Mouse (Mus musculus) layer of hippocampus, adult 11-12 months (tissue): Measurements from ENCODE around the gene Ccdc162.
"Not testable (repeated sequence)": the region's sequence is repeated elsewhere in the genome, so short reads cannot be mapped to it uniquely, and the experiment has no call there.

Source experiments
- DNase-seq: peaks from one replicate; pipeline ENCODE4 v3.0.0; 2022; ENCODE audit warnings: low spot score

Gene Ccdc162

GRCm38 (mm10) chr10:41697040-41697439 is 19.4 kb downstream of the Ccdc162 start:
- no peak for DNase-seq

GRCm38 (mm10) chr10:41690978-41691377 is 25.5 kb downstream of the Ccdc162 start:
- no peak for DNase-seq

- peak; percentile 64 for DNase-seq
These were observed 26.2 kb downstream of the Ccdc162 start for GRCm38 (mm10) chr10:41689941-41690887.

- DNase-seq = no peak
These were observed 31.9 kb downstream of the Ccdc162 start for GRCm38 (mm10) chr10:41684548-41684996.

GRCm38 (mm10) chr10:41682546-41683393 is 33.7 kb downstream of the Ccdc162 start:
- peak; percentile 90 for DNase-seq

GRCm38 (mm10) chr10:41678746-41679360 is 37.6 kb downstream of the Ccdc162 start:
- DNase-seq = peak; percentile 80

- DNase-seq = no peak
These were observed 39.0 kb downstream of the Ccdc162 start for GRCm38 (mm10) chr10:41677396-41677795.

GRCm38 (mm10) chr10:41676661-41677061 is 39.8 kb downstream of the Ccdc162 start:
- DNase-seq = no peak

GRCm38 (mm10) chr10:41675842-41676571 is 40.4 kb downstream of the Ccdc162 start:
- no peak for DNase-seq

GRCm38 (mm10) chr10:41675243-41675642 is 41.2 kb downstream of the Ccdc162 start:
- no peak for DNase-seq

GRCm38 (mm10) chr10:41674362-41674761 is 42.1 kb downstream of the Ccdc162 start:
- no peak for DNase-seq

GRCm38 (mm10) chr10:41670196-41670595 is 46.2 kb downstream of the Ccdc162 start:
- no peak for DNase-seq

- no peak for DNase-seq
These were observed 50.9 kb downstream of the Ccdc162 start for GRCm38 (mm10) chr10:41665498-41665897.

- not testable (repeated sequence) for DNase-seq
These were observed 56.8 kb downstream of the Ccdc162 start for GRCm38 (mm10) chr10:41659671-41660070.

GRCm38 (mm10) chr10:41655684-41656083 is 60.8 kb downstream of the Ccdc162 start:
- DNase-seq = not testable (repeated sequence)

- DNase-seq = no peak
These were observed 63.4 kb downstream of the Ccdc162 start for GRCm38 (mm10) chr10:41652988-41653387.

GRCm38 (mm10) chr10:41652094-41652775 is 64.2 kb downstream of the Ccdc162 start:
- no peak for DNase-seq

- DNase-seq = no peak
These were observed 64.9 kb downstream of the Ccdc162 start for GRCm38 (mm10) chr10:41651532-41651931.

- DNase-seq = no peak
These were observed 67.2 kb downstream of the Ccdc162 start for GRCm38 (mm10) chr10:41649186-41649585.

- DNase-seq = no peak
These were observed 77.7 kb downstream of the Ccdc162 start for GRCm38 (mm10) chr10:41638776-41639175.
